Mouse (Mus musculus): Measurements from ENCODE around the gene Lyrm4. TPM values are rescaled to one million over a fixed set of nuclear protein-coding genes. Genes with fewer than 3 reads are reported as not detected.

Lyrm4 gene
- polyA plus RNA-seq, 1 experiment from 2014 or later = 26.7 TPM

DNA sequence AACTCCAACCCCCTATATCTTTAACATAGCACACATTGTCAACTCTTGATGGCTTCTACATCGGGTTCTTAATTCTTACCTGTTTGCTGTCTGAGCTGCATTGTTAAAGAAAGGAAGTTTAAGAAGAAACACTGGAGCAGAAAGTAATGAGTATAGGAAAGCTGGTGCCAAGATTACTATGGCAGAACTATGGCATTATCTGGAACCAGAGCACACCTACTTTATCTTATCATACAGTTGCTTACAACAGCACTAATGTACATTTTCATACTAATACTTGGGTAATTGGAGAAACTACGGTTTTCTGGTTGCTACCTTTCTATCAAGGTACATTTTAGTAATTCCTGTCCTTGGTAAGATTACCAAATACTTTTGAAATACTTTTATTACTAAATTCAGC, 29.9 kb downstream of the Lyrm4 start:
- Histone ChIP-seq H3K4me3 (no peak overlapping the region), H3K36me3 (peaks cover 12% of the 10 kb centered on the region; the same call in 1 of the 2 replicates), H3K9me3 (no peaks in the 10 kb centered on the region), H3K27ac (no peak overlapping the region), H3K9ac (no peak overlapping the region), H3K4me2 (replicated peaks) (no peak overlapping the region), H3K27me3 (no peaks in the 10 kb centered on the region), H3K4me1 (no peaks in the 10 kb centered on the region; the same call in 1 of the 2 replicates)
- 89% methylated on average over 2 of the region's 2 CpGs for WGBS
- ATAC-seq (ENCODE audit: low FRiP score, low read depth) = no peak

DNA sequence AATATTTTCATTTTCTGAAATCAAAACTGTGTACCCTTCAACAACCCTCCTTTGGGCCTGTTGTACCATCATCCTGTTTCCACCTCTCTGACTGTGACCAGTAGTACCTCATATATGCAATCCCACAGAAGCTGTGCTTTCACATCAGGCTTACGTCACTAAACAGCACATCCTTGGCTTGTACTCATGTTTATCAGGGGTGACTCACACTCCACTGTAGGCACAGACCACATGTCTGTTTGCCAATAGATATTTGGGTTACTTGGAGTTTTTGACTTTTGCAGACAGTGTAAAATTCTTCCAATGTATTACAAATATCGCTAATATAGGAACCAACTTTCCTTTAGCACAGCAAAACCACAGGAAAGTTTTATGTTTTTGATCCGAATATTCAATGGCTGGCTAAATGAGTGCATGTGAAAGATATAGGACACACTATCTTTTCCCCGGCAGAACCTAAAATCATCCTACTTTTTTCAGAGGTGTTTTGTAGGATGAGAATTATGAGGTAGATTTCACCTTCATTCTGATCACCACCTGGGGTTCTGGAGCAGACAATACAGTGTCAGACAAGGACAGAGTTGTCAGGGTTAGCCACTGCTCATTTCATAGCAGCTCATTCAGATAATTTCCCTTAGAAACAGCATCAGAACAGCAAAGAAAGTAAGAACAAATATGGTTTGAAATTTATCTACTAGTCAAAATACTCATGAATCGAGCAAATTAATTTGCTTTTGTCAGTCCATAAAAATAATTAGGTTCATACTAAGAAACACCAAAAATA, 30.5 kb downstream of the Lyrm4 start:
- H3K27ac ChIP-seq = no peak overlapping the region
- no peaks in the 10 kb centered on the region; the same call in 1 of the 2 replicates for H3K4me1 ChIP-seq
- H3K27me3 ChIP-seq = no peaks in the 10 kb centered on the region
- no peaks in the 10 kb centered on the region for H3K9me3 ChIP-seq
- no peak overlapping the region for H3K4me3 ChIP-seq
- 89% methylated on average over 5 of the region's 5 CpGs for WGBS
- H3K9ac ChIP-seq = no peak overlapping the region
- peaks cover 12% of the 10 kb centered on the region; the same call in 1 of the 2 replicates for H3K36me3 ChIP-seq
- no peak overlapping the region for H3K4me2 ChIP-seq (replicated peaks)
- no peak for ATAC-seq (ENCODE audit: low FRiP score, low read depth)

DNA sequence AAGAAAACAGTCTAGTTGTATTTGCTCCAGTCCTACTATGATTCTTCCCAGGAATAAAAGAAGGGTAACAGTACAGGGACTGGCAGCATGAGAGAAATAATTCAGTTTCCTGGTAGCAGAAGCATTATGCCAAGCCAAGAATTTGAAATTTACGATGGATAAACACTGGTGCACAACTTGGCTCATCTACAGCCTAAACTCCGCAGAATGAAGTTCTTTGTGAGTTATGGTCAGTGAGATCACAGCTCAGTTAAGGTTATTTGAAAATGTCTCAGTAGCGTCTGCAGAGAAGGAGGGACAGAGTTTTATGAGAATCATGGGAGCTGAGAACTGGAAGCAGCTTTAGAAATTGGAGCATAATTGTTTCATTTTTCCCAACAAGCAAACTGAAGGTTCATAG, 31.4 kb downstream of the Lyrm4 start:
- ATAC-seq (ENCODE audit: low FRiP score, low read depth) = no peak
- H3K4me3 ChIP-seq = no peak overlapping the region
- 44% methylated on average over 3 of the region's 3 CpGs for WGBS

DNA sequence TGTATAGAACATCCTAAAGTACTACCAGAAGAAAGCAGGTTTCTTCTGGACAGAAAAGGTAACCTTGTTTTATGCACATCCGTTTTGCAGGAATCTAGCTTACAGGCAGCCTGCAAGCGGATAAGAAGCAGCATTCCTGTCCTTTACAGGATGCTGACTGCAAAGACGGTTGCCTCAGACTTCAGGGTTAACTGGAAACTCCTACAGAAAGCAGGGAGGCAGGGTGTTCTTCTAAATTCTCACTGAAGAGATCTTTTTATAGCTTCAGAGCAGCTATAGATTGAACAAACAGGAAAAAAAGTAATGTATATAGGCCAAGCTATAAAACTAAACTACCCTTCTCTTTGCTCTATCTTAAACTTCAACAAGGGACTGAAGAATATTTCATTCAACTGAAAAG, 32.6 kb downstream of the Lyrm4 start:
- Histone ChIP-seq H3K27ac (no peak overlapping the region), H3K9me3 (no peaks in the 10 kb centered on the region), H3K4me1 (no peaks in the 10 kb centered on the region; the same call in 1 of the 2 replicates), H3K4me2 (replicated peaks) (no peak overlapping the region), H3K4me3 (no peak overlapping the region), H3K36me3 (no peaks in the 10 kb centered on the region), H3K9ac (no peak overlapping the region), H3K27me3 (no peaks in the 10 kb centered on the region)
- ATAC-seq (ENCODE audit: low FRiP score, low read depth) = no peak
- WGBS = 75% methylated on average over 3 of the region's 3 CpGs

More for the DNA sequence above, 31.4 kb downstream of the Lyrm4 start:
- no peak overlapping the region for H3K27ac ChIP-seq
- H3K4me1 ChIP-seq = no peaks in the 10 kb centered on the region; the same call in 1 of the 2 replicates
- no peaks in the 10 kb centered on the region for H3K9me3 ChIP-seq
- H3K4me2 ChIP-seq (replicated peaks) = no peak overlapping the region
- H3K27me3 ChIP-seq = no peaks in the 10 kb centered on the region
- H3K9ac ChIP-seq = no peak overlapping the region
- H3K36me3 ChIP-seq = peaks cover 8% of the 10 kb centered on the region; the same call in 1 of the 2 replicates

DNA sequence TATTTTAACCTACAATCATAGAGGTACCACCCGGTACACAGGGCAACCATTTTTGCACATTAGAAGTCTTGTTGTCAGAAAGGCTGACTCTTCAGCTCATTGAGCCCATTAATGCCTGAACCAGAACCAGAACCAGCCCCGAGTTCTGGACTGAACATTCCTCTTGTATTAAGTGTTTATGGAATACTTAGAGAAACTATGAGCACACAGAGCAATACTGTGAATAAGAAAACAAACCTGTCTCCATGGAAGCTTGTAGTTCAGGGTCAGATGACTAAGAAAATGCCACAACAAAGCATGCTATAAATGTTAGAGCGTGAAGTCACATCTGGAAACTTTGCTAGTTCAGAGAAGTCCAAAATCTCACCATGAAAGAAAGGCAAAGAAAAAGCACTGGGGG, 35.7 kb downstream of the Lyrm4 start:
- Histone ChIP-seq H3K4me1 (no peaks in the 10 kb centered on the region; the same call in 1 of the 2 replicates), H3K27ac (no peak overlapping the region), H3K9ac (no peak overlapping the region), H3K4me2 (replicated peaks) (no peak overlapping the region), H3K27me3 (no peaks in the 10 kb centered on the region), H3K9me3 (no peaks in the 10 kb centered on the region), H3K36me3 (no peaks in the 10 kb centered on the region), H3K4me3 (no peak overlapping the region)
- 82% methylated on average over 3 of the region's 3 CpGs for WGBS
- no peak for ATAC-seq (ENCODE audit: low FRiP score, low read depth)

DNA sequence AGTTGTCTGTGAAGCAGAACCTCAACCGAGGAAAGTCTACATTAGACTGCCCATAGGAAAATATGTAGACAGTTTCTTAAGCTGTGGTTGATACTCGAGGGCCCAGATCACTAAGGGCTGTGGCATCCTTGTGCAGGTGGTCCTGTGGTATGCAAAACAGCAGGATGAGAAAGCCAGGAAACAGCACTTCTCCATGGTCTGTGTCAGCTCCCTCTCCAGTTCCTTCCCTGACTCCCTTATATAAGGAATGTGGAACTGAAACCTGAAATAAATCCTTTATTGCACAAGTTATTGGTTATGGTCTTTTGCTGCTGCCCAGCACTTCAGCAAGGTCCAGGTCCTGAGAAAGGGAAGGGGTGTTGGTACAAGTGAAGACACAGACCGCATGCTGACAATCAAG, 42.8 kb downstream of the Lyrm4 start:
- H3K4me2 ChIP-seq (replicated peaks) = no peak overlapping the region
- no peaks in the 10 kb centered on the region for H3K9me3 ChIP-seq
- no peaks in the 10 kb centered on the region for H3K27me3 ChIP-seq
- H3K27ac ChIP-seq = no peak overlapping the region
- H3K36me3 ChIP-seq = no peaks in the 10 kb centered on the region
- H3K4me3 ChIP-seq = no peak overlapping the region
- no peak overlapping the region for H3K9ac ChIP-seq
- no peak for ATAC-seq (ENCODE audit: low FRiP score, low read depth)
- 88% methylated on average over 3 of the region's 3 CpGs for WGBS
- H3K4me1 ChIP-seq = no peaks in the 10 kb centered on the region

DNA sequence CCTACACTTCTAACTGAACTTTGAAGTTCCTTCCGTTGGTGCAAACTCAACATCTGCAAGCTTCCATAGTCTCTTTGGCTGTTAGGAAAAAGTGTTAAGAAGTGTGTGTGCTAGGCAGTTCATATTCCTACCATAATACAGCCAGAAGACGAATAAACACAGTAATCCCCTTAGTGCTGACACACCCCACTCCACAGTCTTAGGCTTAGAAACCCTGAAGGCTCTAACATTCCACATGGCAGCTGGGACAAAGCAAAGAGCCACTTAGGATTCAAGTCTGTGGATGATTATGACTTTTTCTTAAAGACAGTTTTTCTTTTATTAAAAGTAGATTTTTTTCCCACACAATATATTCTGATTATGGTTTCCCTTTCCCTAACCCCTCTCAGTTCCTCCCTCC, 50.6 kb downstream of the Lyrm4 start:
- no peak for ATAC-seq (ENCODE audit: low FRiP score, low read depth)
- Histone ChIP-seq H3K4me2 (replicated peaks) (no peak overlapping the region), H3K36me3 (no peaks in the 10 kb centered on the region), H3K9me3 (no peaks in the 10 kb centered on the region), H3K27me3 (no peaks in the 10 kb centered on the region), H3K4me1 (no peaks in the 10 kb centered on the region), H3K27ac (no peak overlapping the region), H3K4me3 (no peak overlapping the region), H3K9ac (no peak overlapping the region)
- 63% methylated on average over 2 of the region's 2 CpGs for WGBS

DNA sequence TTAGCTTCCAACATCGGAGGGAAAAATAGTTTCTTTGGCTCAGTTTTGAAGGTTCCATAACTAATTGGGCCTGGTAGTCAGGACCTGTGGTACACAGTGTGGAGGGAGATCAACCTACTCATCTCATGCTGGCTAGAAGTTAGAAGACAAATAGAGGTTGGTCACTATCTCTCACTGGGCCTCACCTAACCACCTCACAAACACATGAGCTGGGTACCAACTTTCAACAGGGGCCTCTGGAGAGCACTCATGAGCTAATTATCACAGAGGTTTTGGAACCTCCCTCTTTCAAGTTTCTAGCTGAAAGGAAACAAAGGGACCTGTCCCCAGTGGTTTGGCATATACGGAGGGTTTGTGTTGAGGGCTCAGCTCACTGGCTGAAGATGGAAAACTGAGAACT, 59.8 kb downstream of the Lyrm4 start:
- Histone ChIP-seq H3K9me3 (no peaks in the 10 kb centered on the region), H3K9ac (no peak overlapping the region), H3K27ac (no peak overlapping the region), H3K4me1 (peaks cover 12% of the 10 kb centered on the region), H3K4me3 (no peak overlapping the region), H3K4me2 (replicated peaks) (no peak overlapping the region), H3K27me3 (no peaks in the 10 kb centered on the region), H3K36me3 (no peaks in the 10 kb centered on the region)
- no peak for ATAC-seq (ENCODE audit: low FRiP score, low read depth)
- 58% methylated on average over 2 of the region's 2 CpGs for whole genome bisulfite sequencing

DNA sequence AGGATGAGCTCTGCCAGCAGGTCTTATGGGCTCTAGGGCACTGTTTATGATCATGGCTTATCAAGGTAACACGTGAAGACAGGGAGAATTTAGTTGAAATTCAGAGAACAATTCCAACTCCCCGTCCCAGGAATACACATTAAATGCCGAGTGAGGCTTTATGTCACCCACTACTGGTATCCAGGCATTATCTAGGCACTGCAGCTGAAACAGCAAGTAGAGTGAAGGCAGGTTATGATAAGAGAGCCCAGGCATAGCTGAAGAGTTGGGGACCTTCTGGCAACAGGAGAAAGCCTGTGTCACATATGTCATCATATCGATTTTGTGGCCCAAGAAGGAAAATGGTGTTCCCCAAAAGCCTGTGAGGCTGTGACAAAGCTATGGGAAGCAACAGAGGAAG, 60.4 kb downstream of the Lyrm4 start:
- H3K27me3 ChIP-seq = no peaks in the 10 kb centered on the region
- H3K9me3 ChIP-seq = no peaks in the 10 kb centered on the region
- WGBS = 88% methylated on average over 4 of the region's 4 CpGs
- H3K4me3 ChIP-seq = no peak overlapping the region
- no peak overlapping the region for H3K9ac ChIP-seq
- no peak for ATAC-seq (ENCODE audit: low FRiP score, low read depth)
- H3K4me2 ChIP-seq (replicated peaks) = no peak overlapping the region
- no peak overlapping the region for H3K27ac ChIP-seq
- peaks cover 16% of the 10 kb centered on the region for H3K4me1 ChIP-seq
- no peaks in the 10 kb centered on the region for H3K36me3 ChIP-seq

DNA sequence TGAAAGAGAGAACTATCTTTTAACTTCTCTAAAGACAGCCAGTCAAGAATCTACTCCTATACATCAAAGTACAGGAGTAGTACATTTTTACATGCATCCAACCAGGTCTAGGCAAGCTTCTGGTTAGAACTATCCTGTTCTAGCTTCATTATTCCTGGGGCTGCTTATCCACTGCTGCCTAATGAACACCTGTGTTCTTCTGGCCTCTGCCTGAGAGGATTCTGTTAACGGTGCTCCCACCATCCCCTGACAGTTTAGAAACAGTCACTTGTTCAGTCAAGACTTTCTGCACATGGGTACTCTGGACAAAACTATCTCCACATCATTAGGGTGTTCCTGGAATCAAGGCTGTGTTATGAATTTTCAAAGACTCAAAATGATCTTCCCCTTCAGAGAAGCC, 60.8 kb downstream of the Lyrm4 start:
- no peak for ATAC-seq (ENCODE audit: low FRiP score, low read depth)
- Histone ChIP-seq H3K36me3 (no peaks in the 10 kb centered on the region), H3K4me2 (replicated peaks) (no peak overlapping the region), H3K9me3 (no peaks in the 10 kb centered on the region), H3K9ac (no peak overlapping the region), H3K4me3 (no peak overlapping the region), H3K4me1 (peaks cover 16% of the 10 kb centered on the region), H3K27me3 (no peaks in the 10 kb centered on the region), H3K27ac (no peak overlapping the region)
- WGBS = 73% methylated on average over 1 of the region's 1 CpGs

DNA sequence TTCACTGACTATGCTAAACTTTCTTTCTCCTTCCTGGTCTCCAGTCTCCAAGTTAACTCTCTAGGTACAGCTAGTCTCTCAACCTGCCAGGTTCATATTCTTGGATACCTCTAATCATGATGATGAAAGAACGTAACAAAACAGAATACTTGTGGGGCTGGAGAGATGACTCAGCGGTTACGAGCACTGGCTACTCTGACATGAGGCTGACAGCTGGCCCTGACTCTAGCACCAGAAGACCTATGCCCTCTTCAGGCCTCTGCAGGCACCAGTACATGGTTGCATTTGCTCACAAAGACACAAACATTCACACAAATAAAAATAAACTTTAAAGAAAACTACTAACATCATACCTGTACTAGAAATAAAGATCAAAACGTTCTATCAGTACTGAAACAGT, 81.8 kb downstream of the Lyrm4 start:
- Histone ChIP-seq H3K4me3 (no peak overlapping the region), H3K9me3 (no peaks in the 10 kb centered on the region), H3K27me3 (no peaks in the 10 kb centered on the region), H3K4me1 (no peaks in the 10 kb centered on the region), H3K9ac (no peak overlapping the region), H3K36me3 (no peaks in the 10 kb centered on the region), H3K27ac (no peak overlapping the region), H3K4me2 (replicated peaks) (no peak overlapping the region)
- WGBS = 85% methylated on average over 4 of the region's 4 CpGs
- ATAC-seq (ENCODE audit: low FRiP score, low read depth) = no peak

DNA sequence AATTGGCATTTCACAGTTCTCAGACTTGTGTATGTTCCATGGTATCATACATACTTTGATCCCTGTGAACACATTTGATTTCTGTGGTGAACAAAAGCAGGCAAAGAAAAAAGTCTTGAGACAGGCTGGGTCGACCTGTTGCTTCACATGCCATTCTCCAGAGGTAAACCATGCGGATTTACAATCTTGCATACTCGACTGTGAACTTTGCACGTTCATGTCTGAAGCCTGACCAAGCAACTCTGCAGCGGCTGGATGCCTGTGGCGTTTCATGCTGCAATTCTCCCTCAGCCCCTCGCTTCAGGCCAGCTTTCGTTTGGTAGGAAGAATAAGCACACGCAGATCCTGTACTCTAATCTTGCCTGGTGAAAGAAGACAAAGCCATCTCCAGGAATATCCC, 85.4 kb downstream of the Lyrm4 start:
- H3K4me1 ChIP-seq = no peaks in the 10 kb centered on the region
- ATAC-seq (ENCODE audit: low FRiP score, low read depth) = no peak
- no peak overlapping the region for H3K4me3 ChIP-seq
- no peaks in the 10 kb centered on the region for H3K9me3 ChIP-seq
- H3K36me3 ChIP-seq = no peaks in the 10 kb centered on the region
- H3K4me2 ChIP-seq (replicated peaks) = no peak overlapping the region
- H3K9ac ChIP-seq = no peak overlapping the region
- H3K27ac ChIP-seq = no peak overlapping the region
- H3K27me3 ChIP-seq = no peaks in the 10 kb centered on the region
- WGBS = 68% methylated on average over 9 of the region's 9 CpGs
